17 mouse cellular contexts compared by ENCODE assay signal in genomic region chr4:101493611-101494197, GRCm38 (mm10). TPM values are rescaled to one million over a fixed set of nuclear protein-coding genes. Genes with fewer than 3 reads are reported as not detected.
DNase-seq lines count a peak whose midpoint lies in the region; ATAC-seq and TF ChIP-seq lines count a peak whose summit lies in the region.
"Had no signal": no experiment of that assay in that cellular context is flagged by ENCODE, and none has a peak within 500 bp of the region (broad histone marks: within the 10 kb centered on the region; RNA-seq: fewer than 3 reads in every experiment).

No protein-coding gene starts in this region.

- H3K4me1 ChIP-seq in kidney, embryonic 16.5 days (ENCODE audit: insufficient read depth, low read length): peaks cover 15% of the 10 kb centered on the region; the same call in 1 of the 2 replicates
- H3K4me1 ChIP-seq in midbrain, postnatal 0 days (ENCODE audit: insufficient read depth, low read length): no peaks in the 10 kb centered on the region
- H3K4me1 ChIP-seq in midbrain, embryonic 11.5 days (ENCODE audit: control insufficient read depth, insufficient read depth, low read length): peaks cover 4% of the 10 kb centered on the region
- peaks cover 16% of the 10 kb centered on the region for H3K4me1 ChIP-seq in limb, embryonic 15.5 days

- H3K9ac ChIP-seq in kidney, embryonic 16.5 days (replicated peaks; ENCODE audit: low read length): no peak overlapping the region
- no peak overlapping the region for H3K9ac ChIP-seq in midbrain, postnatal 0 days (replicated peaks; ENCODE audit: low read length, poor library complexity, severe bottlenecking)
- H3K9ac ChIP-seq in midbrain, embryonic 11.5 days (ENCODE audit: low read length): no peak overlapping the region
- no peak overlapping the region for H3K9ac ChIP-seq in limb, embryonic 15.5 days
- H3K9ac ChIP-seq: heart, embryonic 15.5 days; midbrain, embryonic 12.5 days had no signal

- H3K36me3 ChIP-seq in kidney, embryonic 16.5 days (ENCODE audit: insufficient read depth, low read length): no peaks in the 10 kb centered on the region
- H3K36me3 ChIP-seq in midbrain, postnatal 0 days (ENCODE audit: insufficient read depth, low read length): no peaks in the 10 kb centered on the region
- no peaks in the 10 kb centered on the region for H3K36me3 ChIP-seq in midbrain, embryonic 11.5 days (ENCODE audit: control insufficient read depth, insufficient read depth, low read length)
- no peaks in the 10 kb centered on the region for H3K36me3 ChIP-seq in limb, embryonic 15.5 days
- H3K36me3 ChIP-seq: heart, embryonic 15.5 days; hindbrain, embryonic 10.5 days; midbrain, embryonic 12.5 days had no signal

- H3K9me3 ChIP-seq in kidney, embryonic 16.5 days (ENCODE audit: low read length): no peaks in the 10 kb centered on the region
- no peaks in the 10 kb centered on the region for H3K9me3 ChIP-seq in midbrain, postnatal 0 days (ENCODE audit: low read length)
- H3K9me3 ChIP-seq in midbrain, embryonic 11.5 days (ENCODE audit: control insufficient read depth, low read length): no peaks in the 10 kb centered on the region
- no peaks in the 10 kb centered on the region for H3K9me3 ChIP-seq in limb, embryonic 15.5 days
- H3K9me3 ChIP-seq: heart, embryonic 15.5 days; hindbrain, embryonic 10.5 days; midbrain, embryonic 12.5 days had no signal

- H3K27ac ChIP-seq in kidney, embryonic 16.5 days (ENCODE audit: low read length): no peak overlapping the region
- H3K27ac ChIP-seq in midbrain, postnatal 0 days (ENCODE audit: low read depth, low read length): no peak overlapping the region
- H3K27ac ChIP-seq in midbrain, embryonic 11.5 days (ENCODE audit: low read depth, low read length): no peak overlapping the region
- no peak overlapping the region for H3K27ac ChIP-seq in limb, embryonic 15.5 days
- H3K27ac ChIP-seq: heart, adult 2 months; heart, embryonic 15.5 days; hindbrain, embryonic 10.5 days; macrophage; midbrain, embryonic 12.5 days had no signal

- no peak overlapping the region for H3K4me2 ChIP-seq in kidney, embryonic 16.5 days (replicated peaks; ENCODE audit: low read depth, low read length)
- H3K4me2 ChIP-seq in midbrain, postnatal 0 days (ENCODE audit: low read depth, low read length, poor library complexity, severe bottlenecking): no peak overlapping the region
- H3K4me2 ChIP-seq in midbrain, embryonic 11.5 days: no peak overlapping the region
- no peak overlapping the region for H3K4me2 ChIP-seq in limb, embryonic 15.5 days
- H3K4me2 ChIP-seq: heart, embryonic 15.5 days; midbrain, embryonic 12.5 days had no signal

- no peak for TF ChIP-seq CTCF in midbrain, postnatal 0 days (IDR thresholded peaks at IDR 0.05)

- peak; percentile 25; the same call in 1 of the 2 replicates for ATAC-seq in kidney, embryonic 16.5 days (ENCODE audit: low FRiP score, low TSS enrichment)
- no peak for ATAC-seq in midbrain, postnatal 0 days (ENCODE audit: low FRiP score)
- no peak for ATAC-seq in midbrain, embryonic 11.5 days (ENCODE audit: low FRiP score)
- peak; percentile 15; the same call in 1 of the 2 replicates for ATAC-seq in limb, embryonic 15.5 days (ENCODE audit: insufficient number of reproducible peaks, low FRiP score, low TSS enrichment, low read depth)
- ATAC-seq: activated CD4-positive, CD25-positive, alpha-beta regulatory T cell, adult 4 months had no signal

- DNase-seq in adrenal gland, adult (ENCODE audit: inconsistent age in 2 of 2, low spot score in 1 of 2): peak; percentile 59 to 72
- DNase-seq in adrenal gland, adult 8-10 months: no peak
- DNase-seq in kidney, postnatal 10 days: no peak
- peak; percentile 23 for DNase-seq in midbrain, postnatal 0 days (ENCODE audit: low spot score)
- DNase-seq in midbrain, embryonic 11.5 days (ENCODE audit: low spot score, missing footprints): no peak
- DNase-seq in cerebellum, postnatal 14 days: no peak
- DNase-seq: cerebellum, adult 18-20 months; gastrocnemius, postnatal 14 days; heart, adult 2 months had no signal

- H3K27me3 ChIP-seq in kidney, embryonic 16.5 days (ENCODE audit: insufficient read depth, low read length): peaks cover 35% of the 10 kb centered on the region
- no peaks in the 10 kb centered on the region for H3K27me3 ChIP-seq in midbrain, postnatal 0 days (ENCODE audit: insufficient read depth, low read length)
- H3K27me3 ChIP-seq in midbrain, embryonic 11.5 days (ENCODE audit: control insufficient read depth, insufficient read depth, low read length): peaks cover 35% of the 10 kb centered on the region
- H3K27me3 ChIP-seq in limb, embryonic 15.5 days: peaks cover 29% of the 10 kb centered on the region

- no peak overlapping the region for H3K4me3 ChIP-seq in kidney, embryonic 16.5 days (ENCODE audit: low read length)
- H3K4me3 ChIP-seq in midbrain, postnatal 0 days (ENCODE audit: low read depth, low read length): no peak overlapping the region
- H3K4me3 ChIP-seq in midbrain, embryonic 11.5 days (ENCODE audit: low read depth, low read length): no peak overlapping the region
- H3K4me3 ChIP-seq in limb, embryonic 15.5 days: no peak overlapping the region
- H3K4me3 ChIP-seq: heart, adult 2 months; heart, embryonic 15.5 days; hindbrain, embryonic 10.5 days; midbrain, embryonic 12.5 days had no signal

RNA-seq across cellular contexts. Expression of gene Dnajc6, which starts 2.7 kb away (rescaled TPM):
- 10 to 100 TPM in 2 of 4 experiments, 1 to 10 TPM in 2; 5.8 to 20.3 (median 11.7) TPM for total RNA-seq in adrenal gland, adult 8-10 months (2022)
- 1.8 and 2.2 TPM in 2 replicates for polyA plus RNA-seq in kidney, embryonic 16.5 days (2015; fragmentation: Nextera tagmentation; extraction: Ambion mirVana)
- 208 and 225 TPM in 2 replicates for total RNA-seq in midbrain, postnatal 0 days (2014; rRNA removed)
- polyA plus RNA-seq in midbrain, postnatal 0 days (2015; fragmentation: Nextera tagmentation; extraction: Ambion mirVana): 74.9 and 79.0 TPM in 2 replicates
- polyA plus RNA-seq in midbrain, embryonic 11.5 days (2014; fragmentation: Nextera tagmentation; extraction: Ambion mirVana): 4.3 and 5.2 TPM in 2 replicates
- 0.45 and 1.3 TPM in 2 replicates for polyA plus RNA-seq in limb, embryonic 15.5 days (2015; fragmentation: Nextera tagmentation; extraction: Ambion mirVana)
- total RNA-seq: neutrophil, adult 5-6 weeks had no signal
- polyA plus RNA-seq: macrophage had no signal

Comparison
In these comparisons a context has a peak if more than half of its experiments do, and no peak if none do; other contexts are left out.
1. DNase-seq: peak in adrenal gland, adult (2 of 2) and midbrain, postnatal 0 days (single experiment); none in adrenal gland, adult 8-10 months (single experiment), kidney, postnatal 10 days (single experiment), midbrain, embryonic 11.5 days (single experiment) and cerebellum, postnatal 14 days (0 of 2).
2. RNA of gene Dnajc6, which starts 2.7 kb away (polyA plus RNA-seq): 74.9 to 79.0 TPM in midbrain, postnatal 0 days; 4.3 to 5.2 TPM in midbrain, embryonic 11.5 days, 1.8 to 2.2 TPM in kidney, embryonic 16.5 days and 0.45 to 1.3 TPM in limb, embryonic 15.5 days; every median in the first group is over 10 times any median in the second.
3. ATAC-seq: peak in kidney, embryonic 16.5 days (single experiment) and limb, embryonic 15.5 days (single experiment); none in midbrain, postnatal 0 days (single experiment) and midbrain, embryonic 11.5 days (single experiment).